Mouse (Mus musculus) adrenal gland, postnatal 36 days (tissue): Measurements from ENCODE around the gene Slc5a3. TPM values are rescaled to one million over a fixed set of nuclear protein-coding genes. Genes with fewer than 3 reads are reported as not detected.

Experiments
- DNase-seq, 2 experiments: peaks; one replicate each; pipeline ENCODE4 v3.0.0; 2021; ENCODE audit warnings: mixed read lengths in 1 of 2
- long read RNA-seq, 2 experiments: library from polyadenylated mRNA; stranded (forward); transcript quantifications; one replicate each; pipeline ENCODE4 v2.0.0; 2021; ENCODE audit warnings: borderline sequencing depth in 2 of 2
- total RNA-seq, 2 experiments: library from RNA; stranded (reverse); gene quantifications; 2 replicates each; pipeline ENCODE4 v1.2.3; 2021

Slc5a3 gene
- 10 to 100 TPM; 26.4 to 59.1 TPM for total RNA-seq
- long read RNA-seq, experiment 1, full-length matches to known transcripts: 4 of 5 reads
- long read RNA-seq, experiment 1, partial matches to known transcripts: 0 of 5 reads
- long read RNA-seq, experiment 1, other reads (novel, unspliced or antisense): 1 of 5 reads
- long read RNA-seq, experiment 2, full-length matches to known transcripts: 1 of 2 reads
- long read RNA-seq, experiment 2, partial matches to known transcripts: 0 of 2 reads
- long read RNA-seq, experiment 2, other reads (novel, unspliced or antisense): 1 of 2 reads

DNA sequence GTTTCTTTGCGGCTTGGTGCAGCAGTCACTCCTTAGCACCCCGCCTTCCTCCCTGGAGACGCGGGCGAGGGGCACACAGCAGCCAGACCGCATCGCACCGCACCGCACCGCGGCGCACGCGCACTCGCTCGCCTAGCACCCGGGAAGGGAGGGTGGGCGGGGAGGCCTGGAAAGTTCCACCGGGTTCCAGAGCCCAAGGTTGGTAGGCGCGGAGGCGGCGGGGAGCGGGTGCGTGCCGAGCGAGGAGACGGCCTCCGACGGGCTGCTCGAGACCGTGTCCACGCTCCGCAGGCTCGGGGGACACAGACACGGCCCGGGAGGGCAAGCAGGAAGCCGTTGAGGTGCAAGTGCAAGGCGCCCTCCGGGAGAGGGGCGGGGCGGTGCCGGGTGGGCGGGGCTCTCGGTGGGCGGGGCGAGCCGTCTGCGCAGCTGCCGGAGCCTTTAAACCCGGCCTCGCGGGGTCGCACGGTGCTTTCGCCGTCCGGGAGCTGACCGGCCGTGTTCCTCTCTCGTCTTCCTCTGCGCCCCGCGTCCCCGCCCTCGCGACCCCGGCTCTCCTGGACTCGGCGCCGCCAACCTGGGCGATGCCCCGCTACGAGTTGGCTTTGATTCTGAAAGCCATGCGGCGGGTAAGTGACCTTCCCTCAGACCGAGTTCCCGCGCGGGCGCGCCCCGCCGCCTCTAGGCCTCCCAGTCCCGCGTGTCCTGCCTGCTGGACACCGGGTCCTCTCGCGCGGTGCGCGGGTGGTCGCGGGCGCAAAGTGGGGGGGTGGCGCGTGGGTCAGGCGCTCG is at the start of gene Slc5a3, which contains the start of the genes Mrps6 and Gm49711:
Gene Slc5a3, plus strand, starts transcription at position 471 of the 792 bp plus-strand sequence.
Gene Mrps6, plus strand, starts transcription at position 419 of the 792 bp plus-strand sequence.
Gene Gm49711, plus strand, starts transcription at position 465 of the 792 bp plus-strand sequence.
- DNase-seq: peak; percentile 88 to 92

DNA sequence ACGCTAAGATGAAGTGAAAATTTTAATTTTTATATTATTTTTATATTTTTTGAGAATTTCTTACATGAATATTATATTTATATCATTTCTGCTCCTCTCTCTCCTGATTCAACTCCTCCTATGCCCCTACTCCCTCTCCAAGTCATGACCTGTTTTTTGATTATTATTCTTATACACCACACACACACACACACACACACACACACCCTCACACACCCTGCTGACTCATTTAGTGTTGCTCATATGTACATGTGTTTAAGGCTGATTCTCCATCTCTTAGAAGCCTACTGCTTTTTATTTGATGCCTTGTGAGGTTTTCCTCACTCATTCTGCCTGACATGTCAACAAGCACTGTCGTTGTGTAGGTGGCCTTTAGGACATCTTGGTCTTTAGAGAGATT is 48.5 kb upstream of the Slc5a3 start:
- DNase-seq: no peak

DNA sequence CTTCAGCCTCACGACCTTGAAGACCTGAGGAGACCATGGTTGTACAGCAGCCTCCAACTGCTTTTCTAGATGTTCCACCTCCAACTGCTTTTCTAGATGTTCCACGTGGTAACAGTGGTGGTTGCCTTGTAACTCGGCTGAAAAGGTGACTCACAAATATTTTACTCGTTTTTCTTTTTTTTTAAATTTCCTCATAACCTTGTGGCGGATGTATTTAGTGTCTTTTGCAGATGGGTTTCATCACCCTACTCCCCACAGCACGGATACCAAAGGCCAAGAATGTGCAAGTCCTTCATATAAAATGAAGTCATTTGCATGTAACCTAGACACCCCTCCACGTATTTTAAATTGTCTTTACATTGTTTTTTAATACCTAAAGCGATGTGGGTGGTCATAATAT is 41.3 kb upstream of the Slc5a3 start:
- DNase-seq: no peak

DNA sequence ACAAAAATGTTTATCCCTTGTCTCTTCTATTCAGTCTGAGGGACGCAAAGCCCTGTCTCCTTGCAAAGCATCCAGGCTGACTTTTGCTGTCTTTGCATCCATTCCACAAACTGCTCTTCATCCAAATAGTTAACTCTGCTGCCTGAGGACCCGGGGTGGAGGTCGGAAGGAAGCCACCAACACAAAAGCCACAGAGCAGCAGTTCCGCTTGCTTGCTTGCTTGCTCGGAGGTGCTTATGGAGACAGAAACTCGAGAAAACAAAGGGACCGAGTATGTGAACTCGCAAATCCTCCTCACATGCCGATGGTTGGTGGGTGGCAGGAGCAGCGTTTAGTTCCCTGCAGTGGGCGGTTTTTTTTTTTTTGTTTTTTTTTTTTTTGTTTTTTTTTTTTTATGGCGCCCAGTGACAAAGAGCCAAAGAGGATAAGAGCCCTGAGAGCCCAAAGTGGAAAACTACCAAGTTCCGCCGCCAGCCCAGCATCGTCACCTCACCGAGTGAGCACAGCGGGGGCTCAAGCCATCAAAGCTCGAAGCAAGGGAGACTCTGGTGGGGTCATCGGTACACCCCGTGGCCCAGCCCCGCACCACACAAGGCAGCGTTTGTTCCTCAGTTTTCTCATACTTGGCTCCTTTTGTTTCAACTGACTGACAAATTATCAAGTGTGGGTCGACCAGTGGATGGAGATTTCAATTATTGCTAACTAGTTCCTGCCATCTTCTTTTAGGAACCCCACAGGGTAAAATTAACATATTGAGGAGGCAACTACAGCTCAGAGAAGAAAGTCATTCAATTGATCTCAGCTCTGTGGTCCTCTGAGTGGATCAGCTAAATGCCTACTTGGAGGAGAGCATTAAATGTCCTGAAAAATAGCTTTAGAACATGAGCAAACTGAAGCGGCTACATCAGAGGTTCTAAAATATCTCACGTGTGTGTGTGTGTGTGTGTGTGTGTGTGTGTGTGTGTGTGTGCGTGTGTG is 38.7 kb upstream of the Slc5a3 start:
- peak; percentile 68 to 69 for DNase-seq

DNA sequence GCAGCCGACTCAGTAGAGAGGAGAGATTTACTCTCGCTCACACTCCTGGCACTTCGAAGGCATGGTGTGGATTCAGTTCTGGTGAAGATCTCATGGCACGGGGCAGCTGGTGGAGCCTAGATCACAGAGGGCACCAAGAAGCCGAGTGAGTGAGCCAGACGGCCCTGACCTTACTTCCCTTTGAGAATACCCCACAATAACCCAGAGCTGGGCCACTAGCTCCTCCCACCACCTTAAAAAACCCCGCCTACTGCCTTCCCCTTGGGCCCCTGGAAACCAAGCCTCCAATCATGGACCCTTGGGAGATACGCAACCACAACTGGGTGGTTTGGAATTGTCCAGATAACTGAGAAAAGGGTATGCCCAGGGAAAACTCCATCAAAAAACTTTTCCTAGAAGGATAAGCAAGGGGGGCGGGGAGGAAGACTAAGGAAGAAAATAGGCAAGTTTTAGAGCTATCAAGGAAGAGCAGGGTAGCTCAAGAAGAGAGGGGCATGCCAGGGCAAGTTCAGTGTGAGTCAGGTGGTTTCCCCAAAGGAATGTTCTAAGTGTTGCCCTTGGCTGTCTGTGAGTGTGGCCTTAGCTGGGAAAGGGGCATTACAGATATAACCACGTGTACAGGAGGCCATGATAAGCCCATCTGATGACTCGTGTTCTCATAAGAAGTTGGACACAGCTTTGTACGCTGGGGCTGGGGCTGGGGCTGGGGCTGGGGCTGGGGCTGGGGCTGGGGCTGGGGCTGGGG is 36.3 kb upstream of the Slc5a3 start:
- no peak for DNase-seq

DNA sequence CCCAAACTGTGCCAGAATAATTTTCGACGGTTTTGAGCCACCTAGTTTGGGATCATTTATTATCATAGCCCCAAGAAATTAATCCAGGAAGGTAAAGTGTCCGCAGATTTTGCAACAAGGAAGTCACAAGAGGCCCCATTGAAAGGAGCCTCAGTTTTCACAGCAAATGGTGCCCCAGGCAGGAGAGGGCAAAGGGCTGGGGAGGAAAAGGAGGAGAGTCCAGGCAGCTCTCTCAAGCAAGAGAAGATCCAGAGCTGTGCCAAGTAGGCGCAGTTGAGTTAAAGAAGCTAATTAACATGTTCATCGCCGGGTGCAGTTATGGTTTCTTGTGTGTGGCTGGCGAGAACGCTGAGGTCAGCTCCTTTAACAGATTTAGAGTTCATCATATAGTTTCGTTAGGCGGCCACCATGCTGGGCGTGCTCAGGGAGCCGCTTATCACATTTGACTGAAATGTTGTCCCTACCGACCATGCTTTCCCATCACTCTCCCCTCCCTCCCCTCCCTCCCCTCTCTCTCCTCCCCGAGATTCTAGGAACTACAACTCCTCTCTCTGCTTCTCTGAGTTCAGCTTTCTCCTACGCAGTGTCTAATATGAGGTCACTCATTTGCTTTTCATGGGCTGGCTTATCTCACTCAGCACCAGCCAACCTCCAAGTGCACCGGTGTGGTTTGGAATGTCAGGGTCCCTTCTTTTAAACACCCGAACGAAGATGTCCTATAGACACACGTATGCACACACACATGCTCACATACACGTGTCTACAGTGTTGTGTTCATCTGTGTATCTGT is 35.4 kb upstream of the Slc5a3 start:
- DNase-seq: no peak

DNA sequence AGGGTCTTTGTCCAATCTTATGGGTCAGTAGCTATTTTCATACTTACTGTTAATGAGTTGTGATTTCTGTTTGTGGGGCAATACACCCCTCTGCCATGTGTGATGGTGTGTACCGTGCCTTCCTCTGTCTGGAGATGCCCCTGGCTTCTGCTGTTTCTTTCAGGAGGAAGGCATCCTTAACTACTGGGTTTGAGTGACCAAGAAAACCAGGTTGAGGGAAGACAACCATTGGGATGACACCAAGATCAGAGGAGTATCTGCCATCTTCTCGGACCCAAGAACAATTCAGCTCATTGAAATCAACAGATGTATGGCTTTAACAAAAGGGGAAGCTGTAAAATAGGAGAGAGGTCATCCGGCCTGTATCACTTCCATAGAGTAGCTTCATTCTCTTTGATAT is 24.8 kb upstream of the Slc5a3 start:
- DNase-seq: no peak

DNA sequence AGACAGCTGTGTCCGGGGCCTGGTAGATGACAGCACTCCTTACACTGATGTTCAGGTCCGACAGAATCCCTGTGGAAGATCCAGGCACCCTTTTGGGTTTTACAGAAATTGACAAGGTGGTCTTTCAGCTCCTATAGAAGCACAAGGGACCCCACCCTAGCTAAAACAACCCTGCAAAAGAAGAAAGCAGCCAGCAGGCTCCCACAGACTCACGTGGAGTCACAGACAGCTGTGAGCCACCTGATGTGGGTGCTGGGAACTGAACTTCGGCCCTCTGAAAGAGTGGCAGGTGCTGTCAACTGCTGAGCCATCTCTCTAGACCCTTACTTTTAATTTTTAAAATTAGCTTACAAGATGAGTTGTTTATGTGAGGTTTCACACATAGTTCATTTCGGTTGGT is 23.4 kb upstream of the Slc5a3 start:
- no peak for DNase-seq

DNA sequence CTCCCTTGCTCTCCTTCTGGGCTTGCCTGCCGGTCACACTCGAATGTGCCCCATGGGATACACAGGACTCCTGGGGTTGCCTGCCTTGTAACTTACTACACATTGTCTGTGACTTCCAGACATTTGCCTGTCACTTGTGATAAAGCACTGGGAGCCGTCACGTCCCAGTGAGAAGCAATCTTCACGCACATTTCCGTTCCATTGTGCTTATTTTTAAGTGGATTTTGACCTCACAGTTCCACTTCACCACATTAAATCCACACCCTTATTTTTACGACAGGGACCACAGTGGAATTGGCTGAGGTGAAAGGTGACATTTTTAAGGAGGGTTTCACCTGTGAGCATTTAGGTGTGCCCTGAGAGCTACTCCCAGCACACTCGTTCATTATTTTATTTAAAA is 21.4 kb upstream of the Slc5a3 start:
- no peak for DNase-seq

DNA sequence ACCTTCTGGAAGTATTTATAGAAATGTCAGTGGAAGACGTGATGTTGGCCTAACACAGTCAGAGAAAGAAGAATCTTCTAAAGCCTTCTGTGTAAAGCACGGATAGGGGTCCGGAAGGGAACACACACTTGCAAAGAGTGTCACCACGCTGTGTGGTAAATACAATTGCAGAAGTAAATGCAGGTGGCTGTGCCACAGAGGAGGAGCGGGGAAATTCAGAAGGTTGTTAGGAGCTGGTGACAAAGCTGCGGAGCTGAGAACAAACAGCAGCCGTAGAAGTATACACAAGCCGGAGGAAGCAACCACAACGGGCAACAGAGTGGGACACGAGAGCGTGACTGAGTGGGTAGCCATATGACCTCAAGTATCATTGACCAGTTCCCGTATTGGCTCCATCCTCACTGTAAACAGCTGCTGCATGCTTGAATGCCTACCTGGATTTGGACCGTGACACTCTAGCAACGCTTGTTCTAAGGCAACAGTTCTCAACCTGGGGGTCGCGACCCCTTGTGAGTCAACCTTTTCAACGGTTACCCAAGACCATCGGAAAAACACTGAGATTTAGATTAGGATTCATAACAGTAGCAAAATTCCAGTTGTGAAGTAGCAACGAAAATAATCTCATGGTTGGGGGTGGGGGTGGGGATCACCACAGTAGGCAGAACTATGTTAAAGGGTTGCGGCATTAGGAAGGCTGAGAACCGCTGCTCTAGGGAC is 20.1 kb upstream of the Slc5a3 start:
- DNase-seq: no peak

DNA sequence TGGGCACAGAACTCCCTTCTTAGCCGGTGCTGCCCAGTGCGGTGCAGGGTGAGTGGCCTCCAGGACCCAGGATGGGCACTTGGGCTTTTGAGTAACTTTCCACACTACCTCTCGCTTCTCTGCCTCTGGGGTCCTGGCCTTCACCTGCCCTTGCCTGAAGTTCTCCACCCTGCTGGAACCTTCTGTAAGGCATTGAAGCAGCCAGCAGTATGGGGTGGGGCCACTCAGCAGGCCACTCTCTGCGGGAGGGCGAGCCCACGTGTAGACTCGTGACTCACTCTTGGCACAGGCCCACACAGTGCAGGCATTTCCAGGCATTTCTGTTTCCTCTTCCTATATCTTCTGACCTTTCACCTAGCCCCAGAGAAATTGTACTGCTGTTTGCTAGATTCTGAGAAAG is 18.7 kb upstream of the Slc5a3 start:
- no peak for DNase-seq

DNA sequence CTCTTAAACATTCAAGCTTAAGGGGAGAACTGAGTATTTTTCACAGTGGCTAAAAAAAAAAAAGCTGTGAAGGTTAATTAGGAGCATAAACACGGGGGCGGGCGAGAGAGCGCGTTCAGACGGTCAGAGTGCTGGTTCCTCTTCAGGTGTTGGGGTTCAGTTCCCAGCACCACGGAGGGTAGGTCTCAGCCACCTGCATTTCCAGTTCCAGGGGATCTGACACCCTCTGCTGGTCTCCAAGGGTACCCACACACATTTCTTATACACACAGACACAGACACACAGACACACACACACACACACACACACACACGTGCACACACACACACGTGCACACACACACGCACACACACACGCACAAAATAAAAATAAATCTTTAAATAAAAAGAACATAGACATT is 18.2 kb upstream of the Slc5a3 start:
- no peak for DNase-seq

DNA sequence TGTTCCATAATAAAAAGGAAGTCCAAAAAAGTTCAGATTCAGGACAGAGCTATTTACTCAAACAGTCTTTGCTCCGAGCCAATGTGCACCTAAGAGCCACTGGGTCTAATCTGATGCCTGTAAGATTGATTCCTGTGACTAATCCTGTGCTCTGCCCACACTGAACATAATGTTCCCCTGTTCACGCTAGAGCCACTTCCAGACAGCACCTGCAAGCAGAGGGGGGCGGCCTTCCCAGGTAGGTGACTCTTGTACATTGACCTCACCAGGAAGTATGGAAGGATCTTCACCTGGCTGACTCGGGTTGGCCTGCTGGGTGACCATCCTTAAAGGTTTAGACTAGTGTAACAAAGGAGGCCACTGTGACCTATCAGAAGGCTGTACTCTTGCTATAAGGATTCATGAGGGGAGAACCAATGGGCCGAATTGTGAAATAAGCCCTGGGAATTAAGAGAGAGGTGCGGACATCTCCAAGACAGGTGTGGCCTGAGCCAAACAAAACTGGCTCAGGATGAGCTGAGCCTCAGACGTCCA is 6.3 kb upstream of the Slc5a3 start:
- peak in 1 of 2 experiments; percentile 12 for DNase-seq

DNA sequence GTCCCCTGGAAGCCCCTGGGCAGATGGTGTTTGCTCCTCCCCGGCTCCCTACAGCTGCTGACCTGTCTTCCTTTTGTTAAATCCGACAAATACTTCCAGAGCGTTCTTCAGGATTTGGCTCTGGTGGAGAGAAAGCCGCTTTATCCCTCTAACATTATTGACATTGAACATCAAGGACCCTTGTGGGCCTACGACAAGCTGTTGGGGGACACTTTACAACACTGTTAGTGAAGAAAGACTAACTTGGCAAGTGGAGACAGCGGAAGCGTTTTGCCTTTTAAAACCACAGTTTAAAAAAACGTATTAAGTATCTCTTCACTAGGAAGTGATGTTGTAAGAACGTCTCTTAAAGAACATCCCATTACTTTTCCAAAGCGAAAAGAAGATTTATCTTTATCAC is 5.6 kb upstream of the Slc5a3 start:
- DNase-seq: no peak

DNA sequence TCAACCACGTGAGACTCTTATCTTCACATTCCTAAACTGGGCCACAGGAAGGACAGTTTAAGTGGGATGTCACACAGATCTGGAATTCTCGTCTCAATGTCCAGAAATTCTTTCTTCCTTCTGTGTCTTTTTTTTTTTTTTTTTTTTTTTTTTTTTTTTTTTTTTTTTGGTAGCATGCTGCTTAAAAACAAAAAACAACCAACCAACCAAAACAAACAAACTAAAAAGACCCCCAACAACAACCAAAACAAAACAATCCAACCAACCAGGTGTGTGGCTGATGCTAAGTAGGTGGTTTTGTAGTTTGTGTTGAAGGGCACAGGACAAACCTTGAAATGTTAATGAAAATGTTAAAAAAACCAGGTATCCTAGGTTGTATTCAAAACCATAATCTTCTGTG is 1.4 kb upstream of the Slc5a3 start:
- DNase-seq: no peak

DNA sequence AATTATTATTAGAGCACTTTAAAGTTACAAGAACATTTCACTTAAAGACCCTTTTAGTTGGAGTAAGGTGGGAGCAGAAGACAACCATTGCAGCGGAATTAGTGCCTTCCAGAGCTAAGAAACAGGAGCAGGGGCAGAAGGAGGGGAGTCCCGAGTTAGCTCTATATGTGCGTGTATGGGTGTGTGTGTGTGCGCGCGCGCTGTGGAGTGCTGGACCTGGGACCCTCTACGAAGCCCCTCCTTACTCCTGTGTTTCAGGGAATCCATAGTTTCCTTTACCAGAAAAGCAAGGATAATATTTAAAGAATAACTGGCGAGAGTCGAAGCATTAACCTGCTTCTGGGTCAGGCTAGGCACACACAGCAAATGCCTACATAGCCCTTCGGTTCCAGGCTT is 668 bp upstream of the Slc5a3 start:
- DNase-seq: no peak

DNA sequence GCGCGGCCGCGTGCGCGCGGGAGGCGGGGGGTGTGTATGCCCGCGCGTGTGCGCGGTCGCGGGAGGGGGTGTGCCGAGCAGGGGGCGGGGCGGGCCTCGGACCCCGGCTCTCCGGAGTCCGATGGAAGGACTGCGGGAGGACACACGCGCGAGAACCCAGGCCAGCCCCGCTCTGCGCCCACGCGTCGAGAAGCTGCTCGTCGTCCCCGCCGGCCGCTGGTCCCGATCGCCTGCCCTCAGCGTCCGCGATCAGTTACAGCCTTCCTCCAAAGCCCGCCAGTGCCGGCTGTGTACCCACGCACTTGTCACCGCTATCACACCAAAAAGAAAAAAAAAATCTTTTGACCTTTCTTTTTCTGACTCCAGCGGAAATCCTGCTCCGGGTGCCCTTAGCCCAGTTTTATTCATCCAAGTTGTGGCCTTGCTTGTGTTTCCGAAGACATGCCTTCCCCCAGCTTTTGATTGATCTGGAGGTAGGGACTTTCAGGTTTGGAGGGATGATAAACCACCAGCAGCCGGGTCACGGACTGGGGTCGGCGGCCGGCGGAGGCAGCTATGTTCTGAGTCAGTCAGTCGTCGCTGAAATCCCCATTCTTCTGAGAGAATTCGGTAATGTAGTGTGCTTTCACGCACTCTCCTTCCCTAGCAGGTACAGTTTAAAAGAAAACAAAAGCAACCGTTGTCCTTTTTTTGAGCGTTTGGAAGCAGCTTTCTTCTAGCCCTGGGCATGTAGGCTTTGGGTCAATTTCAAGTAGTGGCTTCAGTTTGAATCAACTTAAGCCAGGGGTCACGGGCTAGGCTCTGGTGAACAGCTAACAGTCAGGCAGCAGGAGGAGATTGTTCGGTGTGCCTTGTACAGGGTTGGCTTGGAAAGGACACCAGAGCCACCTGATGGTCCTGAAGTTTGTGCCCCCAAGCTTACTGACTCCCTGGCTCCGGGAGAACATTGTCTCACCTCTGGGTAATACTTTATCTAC is 810 bp downstream of the Slc5a3 start:
- peak; percentile 49 to 56 for DNase-seq

DNA sequence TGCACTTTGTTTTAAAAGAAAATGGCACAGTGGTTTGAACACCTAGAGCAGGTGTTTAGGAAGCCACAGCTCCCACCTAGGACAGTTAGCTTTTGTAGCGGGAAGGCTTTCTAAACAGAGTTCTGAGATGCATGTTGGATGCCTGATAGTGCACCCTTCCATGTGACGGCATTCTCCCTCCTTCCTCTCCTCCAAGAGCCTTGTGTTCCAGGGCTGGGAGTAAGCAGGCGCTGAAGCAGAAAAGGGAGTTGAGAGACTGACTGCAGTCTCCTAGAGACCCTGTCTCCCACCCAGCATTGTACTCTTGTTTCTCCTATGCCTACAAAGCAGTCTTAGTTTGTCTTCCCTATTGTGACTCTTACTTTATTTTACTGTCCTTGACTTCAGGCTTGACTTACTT is 2.1 kb downstream of the Slc5a3 start:
- peak in 1 of 2 experiments; percentile 5 for DNase-seq

DNA sequence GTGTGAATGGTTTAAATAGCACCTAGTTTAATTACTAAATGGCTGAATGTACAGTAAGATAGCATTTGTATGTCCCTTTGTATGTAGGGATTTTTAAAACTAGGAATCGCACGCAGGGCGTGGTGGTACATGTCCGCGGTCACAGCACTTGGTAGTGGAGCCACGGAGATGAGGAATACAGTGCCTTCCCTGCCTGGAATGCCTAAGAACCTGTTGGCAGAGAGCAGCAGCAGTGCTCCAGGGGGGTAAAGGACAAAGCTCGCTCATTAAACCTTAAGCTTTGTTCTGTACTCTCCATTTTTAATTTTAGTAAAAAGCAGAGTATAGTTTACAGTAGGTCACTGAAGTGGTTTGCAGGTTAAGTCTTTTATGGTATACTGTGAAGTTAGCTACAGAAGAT is 3.5 kb downstream of the Slc5a3 start:
- no peak for DNase-seq
